ENCODE assay signal across 9 mouse cellular contexts in the genomic region with DNA sequence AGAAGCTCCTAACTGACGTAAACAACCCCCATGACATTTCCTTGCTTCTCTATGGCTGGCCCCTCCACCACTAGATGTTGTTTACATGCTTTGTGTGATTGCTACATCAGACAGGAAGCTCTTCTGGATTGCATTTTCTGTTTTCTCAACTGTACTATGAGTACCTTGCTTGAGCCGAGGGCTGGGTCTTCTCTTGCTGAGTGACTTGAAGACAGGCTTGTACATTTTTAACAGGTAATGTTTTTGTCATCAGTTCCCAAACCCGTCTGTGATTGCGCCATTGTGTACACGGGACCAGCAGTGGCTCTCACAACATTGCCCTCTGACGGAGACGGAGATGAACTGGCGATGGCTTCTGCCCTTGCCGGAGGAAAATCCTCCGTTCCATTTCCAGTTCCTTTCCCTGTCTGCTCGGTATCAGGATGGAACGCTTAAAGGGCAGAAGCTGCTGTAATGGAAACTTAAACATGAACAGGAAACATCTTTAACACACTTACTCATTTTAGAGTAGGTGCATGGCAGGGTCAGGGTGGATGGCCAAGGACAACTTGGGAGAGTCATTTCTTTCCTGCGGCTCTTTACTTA.
DNase-seq lines count a peak whose midpoint lies in the region; ATAC-seq and TF ChIP-seq lines count a peak whose summit lies in the region.
"Had no signal": no experiment of that assay in that cellular context is flagged by ENCODE, and none has a peak within 500 bp of the region (broad histone marks: within the 10 kb centered on the region; RNA-seq: fewer than 3 reads in every experiment).

No protein-coding gene starts in this region.

- no peak for ATAC-seq in embryonic facial prominence, embryonic 14.5 days (ENCODE audit: low read depth)
- no peak for ATAC-seq in kidney, embryonic 15.5 days (replicated peaks; ENCODE audit: low FRiP score)

- no peak for DNase-seq in embryonic facial prominence, embryonic 14.5 days (ENCODE audit: low spot score)
- no peak for DNase-seq in embryonic facial prominence, embryonic 10.5 days (ENCODE audit: low spot score)
- DNase-seq in heart, adult 18-20 months, result peak; percentile 51 to 63
- DNase-seq in lung, postnatal 25 days (ENCODE audit: low spot score), result peak; percentile 26
- DNase-seq in left cerebral cortex, adult 2 months (ENCODE audit: extremely low spot score in 1 of 2, low spot score in 2 of 2), result no peak
- no peak for DNase-seq in gastrocnemius, adult 18-20 months (ENCODE audit: low spot score)
- DNase-seq in right cerebral cortex, postnatal 14 days, result no peak

- no peak; the same call in 1 of the 2 replicates for TF ChIP-seq CTCF in left cerebral cortex, adult 2 months (IDR thresholded peaks at IDR 0.05)

- intact Hi-C loops in left cerebral cortex, adult 2 months (cut with DNase I), result no loop called here

- WGBS in embryonic facial prominence, embryonic 14.5 days, result 83% methylated on average over 13 of the region's 13 CpGs
- WGBS in embryonic facial prominence, embryonic 10.5 days, result 88% methylated on average over 13 of the region's 13 CpGs
- 78% methylated on average over 13 of the region's 13 CpGs for WGBS in kidney, embryonic 15.5 days

- no peaks in the 10 kb centered on the region for H3K36me3 ChIP-seq in embryonic facial prominence, embryonic 14.5 days (ENCODE audit: control insufficient read depth, insufficient read depth, low read length)
- no peaks in the 10 kb centered on the region for H3K36me3 ChIP-seq in embryonic facial prominence, embryonic 10.5 days (replicated peaks)
- no peaks in the 10 kb centered on the region for H3K36me3 ChIP-seq in kidney, embryonic 15.5 days
- H3K36me3 ChIP-seq: embryonic facial prominence, embryonic 15.5 days had no signal

- H3K9ac ChIP-seq in embryonic facial prominence, embryonic 14.5 days (ENCODE audit: low read depth, low read length), result no peak overlapping the region; the same call in 1 of the 2 replicates
- H3K9ac ChIP-seq in kidney, embryonic 15.5 days, result no peak overlapping the region
- H3K9ac ChIP-seq: embryonic facial prominence, embryonic 15.5 days had no signal

- peaks cover 7% of the 10 kb centered on the region; the same call in 1 of the 2 replicates for H3K4me1 ChIP-seq in embryonic facial prominence, embryonic 14.5 days (ENCODE audit: control insufficient read depth, insufficient read depth, low read length)
- 0 out of 2 replicates have a peak, but pooled peaks cover 5% of the 10 kb centered on the region for H3K4me1 ChIP-seq in embryonic facial prominence, embryonic 10.5 days
- H3K4me1 ChIP-seq in kidney, embryonic 15.5 days, result peaks cover 21% of the 10 kb centered on the region; the same call in 1 of the 2 replicates
- H3K4me1 ChIP-seq: embryonic facial prominence, embryonic 15.5 days had no signal

- H3K27ac ChIP-seq in embryonic facial prominence, embryonic 14.5 days (replicated peaks; ENCODE audit: low read depth, low read length), result peak overlapping the region; percentile 63; the same call in 1 of the 2 replicates
- no peak overlapping the region for H3K27ac ChIP-seq in embryonic facial prominence, embryonic 10.5 days (replicated peaks)
- peak overlapping the region; percentile 83; the same call in 1 of the 2 replicates for H3K27ac ChIP-seq in kidney, embryonic 15.5 days
- no peak overlapping the region for H3K27ac ChIP-seq in left cerebral cortex, adult 2 months

- H3K4me3 ChIP-seq in embryonic facial prominence, embryonic 14.5 days (ENCODE audit: low read depth, low read length), result no peak overlapping the region
- no peak overlapping the region for H3K4me3 ChIP-seq in embryonic facial prominence, embryonic 10.5 days
- H3K4me3 ChIP-seq in kidney, embryonic 15.5 days (replicated peaks), result no peak overlapping the region
- H3K4me3 ChIP-seq in left cerebral cortex, adult 2 months, result no peak overlapping the region
- H3K4me3 ChIP-seq: embryonic facial prominence, embryonic 15.5 days had no signal

- no peak overlapping the region for H3K4me2 ChIP-seq in embryonic facial prominence, embryonic 14.5 days (ENCODE audit: low read depth, low read length)
- no peak overlapping the region; the same call in 1 of the 2 replicates for H3K4me2 ChIP-seq in kidney, embryonic 15.5 days
- H3K4me2 ChIP-seq: embryonic facial prominence, embryonic 15.5 days had no signal

- no peaks in the 10 kb centered on the region for H3K9me3 ChIP-seq in embryonic facial prominence, embryonic 14.5 days (ENCODE audit: control insufficient read depth, low read length)
- H3K9me3 ChIP-seq in embryonic facial prominence, embryonic 10.5 days, result no peaks in the 10 kb centered on the region
- no peaks in the 10 kb centered on the region for H3K9me3 ChIP-seq in kidney, embryonic 15.5 days (replicated peaks)
- H3K9me3 ChIP-seq: embryonic facial prominence, embryonic 15.5 days had no signal

- no peaks in the 10 kb centered on the region for H3K27me3 ChIP-seq in embryonic facial prominence, embryonic 14.5 days (replicated peaks; ENCODE audit: control insufficient read depth, insufficient read depth, low read length)
- H3K27me3 ChIP-seq in embryonic facial prominence, embryonic 10.5 days (replicated peaks; ENCODE audit: low read depth, poor library complexity, severe bottlenecking), result no peaks in the 10 kb centered on the region
- H3K27me3 ChIP-seq in kidney, embryonic 15.5 days, result no peaks in the 10 kb centered on the region
- H3K27me3 ChIP-seq: embryonic facial prominence, embryonic 15.5 days had no signal

Comparison
In these comparisons a context has a peak if more than half of its experiments do, and no peak if none do; other contexts are left out.
1. H3K27ac ChIP-seq: peak in embryonic facial prominence, embryonic 14.5 days (single experiment) and kidney, embryonic 15.5 days (single experiment); none in embryonic facial prominence, embryonic 10.5 days (single experiment) and left cerebral cortex, adult 2 months (single experiment).
2. DNase-seq: peak in heart, adult 18-20 months (2 of 2) and lung, postnatal 25 days (single experiment); none in embryonic facial prominence, embryonic 14.5 days (single experiment), embryonic facial prominence, embryonic 10.5 days (single experiment), left cerebral cortex, adult 2 months (0 of 2), gastrocnemius, adult 18-20 months (single experiment) and right cerebral cortex, postnatal 14 days (single experiment).